Mouse (Mus musculus) v-Abl transformed pro-B cells (cell line): Measurements from ENCODE around the gene Map2k2.
"Not testable (repeated sequence)": the region's sequence is repeated elsewhere in the genome, so short reads cannot be mapped to it uniquely, and the experiment has no call there.

ENCODE experiments used
- in situ Hi-C, 2 experiments: fragments of 400-800 bp; cut with MboI; formaldehyde crosslinking; loops; one replicate each; pipeline ENCODE4 v1.15.1; 2025; ENCODE audit not compliant: unreplicated experiment in 2 of 2

Gene Map2k2

DNA sequence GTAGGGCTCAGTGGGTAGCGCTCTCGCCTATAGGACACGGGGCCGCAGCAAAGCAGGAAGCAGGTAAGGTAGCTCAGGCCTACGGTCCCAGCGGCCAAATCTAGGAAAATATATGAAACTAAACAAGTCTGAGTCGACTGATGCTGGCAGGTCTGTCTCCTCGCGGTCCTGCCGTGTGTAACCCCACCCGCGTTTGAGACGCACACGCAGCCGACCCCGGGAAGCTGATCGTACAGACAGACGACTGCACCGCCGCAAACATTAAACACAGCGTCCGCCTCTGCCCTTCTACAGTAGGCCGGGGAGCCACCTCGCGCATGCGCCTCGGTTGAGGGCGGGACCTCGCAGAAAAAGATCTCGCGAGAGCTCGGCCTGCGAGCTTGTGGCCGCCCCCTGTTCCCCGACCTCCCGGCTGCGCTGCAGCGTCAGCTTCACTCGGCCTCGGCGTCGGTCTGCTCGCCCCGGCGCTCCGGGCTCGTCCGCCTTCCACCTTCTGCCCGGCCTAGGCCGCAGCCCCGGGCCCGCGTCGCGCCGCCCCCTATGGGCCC lies at the start of gene Map2k2:
Gene Map2k2 (plus strand): TSS at position 351 of the 548 bp plus-strand sequence.
- in situ Hi-C loops: no loop called here

DNA sequence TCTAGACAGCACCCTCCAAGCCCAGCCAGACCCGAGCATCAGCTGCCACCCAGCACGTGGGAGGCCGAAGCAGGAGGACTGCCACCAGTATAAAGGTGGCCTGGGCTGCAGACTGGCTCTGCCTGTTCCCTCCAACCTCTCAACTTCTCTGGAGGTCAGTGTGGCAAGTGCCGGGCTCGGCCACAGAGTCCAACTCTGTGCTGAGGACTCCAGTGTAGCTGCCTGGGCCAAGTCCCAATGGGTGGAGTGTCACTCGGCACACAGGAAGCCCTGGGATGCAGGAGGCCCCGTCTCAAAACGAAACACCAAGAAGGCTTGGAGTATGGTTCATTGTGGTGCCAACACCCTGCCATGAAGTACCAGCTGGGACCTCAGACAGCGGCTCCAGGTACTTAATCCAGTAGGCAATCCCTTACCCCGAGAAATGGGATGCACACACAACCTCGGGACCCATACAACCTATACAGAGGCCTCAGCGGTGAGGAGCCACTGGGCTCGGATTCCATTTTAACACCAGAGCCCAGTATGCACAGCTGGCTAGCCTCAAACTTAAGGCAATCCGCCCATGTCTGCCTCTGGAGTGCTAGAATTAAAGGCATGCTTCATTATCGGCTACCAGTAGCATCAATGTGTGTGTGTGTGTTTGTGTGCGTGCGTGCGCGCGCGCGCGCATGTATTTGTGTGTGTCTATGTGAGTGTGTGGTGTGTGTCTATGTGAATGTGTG lies 48.1 kb upstream of the Map2k2 start:
- in situ Hi-C loops: no loop called here

DNA sequence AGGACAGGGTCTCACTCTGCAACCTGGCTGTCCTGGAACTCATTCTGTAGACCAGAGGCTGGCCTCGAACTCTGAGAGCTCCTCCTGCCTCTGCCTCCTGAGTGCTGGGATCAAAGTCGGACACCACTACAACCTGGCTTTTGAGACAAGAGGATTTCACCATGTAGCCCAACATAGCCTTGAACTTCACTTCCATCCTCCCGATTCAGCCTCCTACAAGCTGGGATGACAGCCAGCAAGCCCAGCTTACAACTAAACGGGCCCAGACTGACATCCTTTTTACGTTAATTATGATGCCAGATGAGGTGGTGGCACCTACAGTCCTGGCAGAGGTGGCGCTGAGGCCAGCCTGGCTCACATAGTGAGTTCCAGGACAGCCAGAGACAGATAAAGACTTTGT lies 46.8 kb upstream of the Map2k2 start:
- in situ Hi-C loops: no loop called here

DNA sequence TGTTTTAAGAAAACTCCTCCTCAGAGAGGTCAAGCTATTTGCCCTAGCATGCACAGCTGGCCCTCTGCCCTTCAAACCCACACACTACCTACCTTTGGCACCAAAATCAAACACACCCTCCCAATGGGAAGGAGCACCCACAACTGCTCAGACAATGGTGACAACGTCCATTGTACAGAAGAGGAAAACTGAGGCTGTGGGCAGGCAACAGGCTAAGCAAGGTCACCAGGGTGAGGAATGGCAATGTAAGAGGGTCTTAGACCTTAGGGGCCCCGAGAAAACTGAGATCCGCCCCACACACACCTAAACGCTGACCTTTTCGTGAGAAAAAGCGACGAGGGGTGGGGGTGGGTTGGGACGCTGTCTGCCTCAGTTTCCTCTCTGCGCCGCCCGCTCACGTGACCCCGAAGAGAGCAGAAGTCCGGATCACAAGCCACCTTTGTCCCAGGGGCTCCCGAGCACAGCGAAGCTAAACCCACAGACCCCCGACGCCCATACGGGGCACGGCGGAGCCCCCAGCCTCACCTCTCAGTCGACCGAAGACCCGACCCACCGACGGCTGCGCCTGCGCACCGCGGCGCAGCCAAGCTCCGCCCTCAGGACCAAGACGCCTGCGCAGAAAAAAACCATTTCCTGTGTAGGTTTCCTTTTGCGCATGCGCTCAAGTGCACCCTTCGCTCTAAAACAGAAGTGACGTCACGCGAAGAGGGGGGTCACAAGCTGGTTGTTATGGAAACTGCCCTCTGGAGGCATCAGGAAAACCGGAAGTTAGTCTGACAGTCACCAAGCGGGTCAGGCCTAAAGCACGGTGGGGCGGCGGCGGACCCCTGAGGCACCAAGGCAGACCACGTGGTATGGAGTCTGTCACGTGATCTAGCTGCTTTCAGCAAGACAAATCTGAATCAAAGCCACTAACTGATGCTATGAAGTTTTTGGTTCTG lies 45.8 kb upstream of the Map2k2 start, which contains the start of gene Sgta:
Gene Sgta (minus strand): TSS at position 579 of the 941 bp plus-strand sequence.
- in situ Hi-C loops: no loop called here

DNA sequence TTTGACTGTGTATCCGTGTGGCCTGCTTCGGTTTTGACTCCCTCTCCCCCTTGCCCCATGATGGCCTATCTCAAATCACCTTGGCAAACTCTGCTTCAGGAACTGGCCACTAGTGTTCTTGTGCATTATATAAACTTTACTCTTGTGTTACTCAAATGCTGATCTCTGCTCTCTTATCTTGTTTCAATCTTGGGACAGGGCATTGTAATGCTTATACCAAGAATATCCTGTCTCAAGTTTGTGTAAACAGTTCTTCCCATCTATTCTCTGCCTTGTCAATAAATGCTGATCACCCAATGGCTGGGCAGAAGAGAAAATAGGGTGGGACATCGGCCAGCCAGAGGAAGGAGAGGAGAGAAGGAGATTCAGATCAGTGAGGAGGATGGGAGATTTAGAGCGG lies 43.0 kb upstream of the Map2k2 start:
- in situ Hi-C loops: no loop called here

DNA sequence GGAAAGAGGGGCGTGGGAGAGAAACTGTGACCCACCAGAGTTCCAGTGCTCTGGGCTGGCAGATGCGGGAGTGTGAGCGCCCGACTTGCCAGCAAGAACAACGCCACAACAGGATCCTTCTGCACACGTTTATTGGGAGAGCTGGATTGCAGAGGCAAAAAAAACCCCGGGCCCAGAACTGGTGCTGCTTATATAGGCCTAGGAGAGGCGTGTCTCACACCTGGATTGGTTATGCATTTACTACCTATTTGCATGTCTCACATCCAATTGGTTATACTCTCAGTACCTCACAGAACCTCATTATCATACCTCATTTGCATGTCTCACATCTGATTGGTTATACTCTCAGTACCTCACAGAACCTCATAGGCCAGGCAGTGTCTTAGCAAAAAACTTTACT lies 41.2 kb upstream of the Map2k2 start:
- in situ Hi-C loops: not testable (repeated sequence)

- in situ Hi-C loops: no loop called here
Observed at GRCm38 (mm10) chr10:81068706-81069105, 37.0 kb upstream of the Map2k2 start.

DNA sequence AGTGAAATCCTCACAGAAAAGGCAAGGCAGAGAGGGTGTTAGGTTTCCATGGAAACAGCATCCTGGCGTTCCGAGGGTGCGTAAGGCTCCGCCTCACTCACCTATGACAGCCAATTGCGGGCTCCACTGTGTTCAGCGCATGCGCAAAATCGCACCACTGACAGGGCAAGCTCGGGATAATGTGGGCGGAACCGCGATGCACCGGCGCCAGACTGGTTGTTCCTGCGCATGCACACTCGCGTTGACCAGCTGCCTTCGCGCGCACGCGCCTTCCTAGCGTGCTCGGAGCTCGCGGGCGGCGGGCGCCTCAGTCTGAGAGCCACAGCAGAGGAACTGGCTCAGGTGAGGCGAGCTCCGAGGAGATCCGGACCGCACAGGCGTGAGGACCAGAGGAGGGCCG lies 35.9 kb upstream of the Map2k2 start, which contains the start of gene Thop1:
Gene Thop1 (plus strand): TSS at position 200 of the 400 bp plus-strand sequence.
- in situ Hi-C loops: no loop called here

- in situ Hi-C loops: no loop called here
Observed at GRCm38 (mm10) chr10:81072290-81072689, 33.4 kb upstream of the Map2k2 start.

GRCm38 (mm10) chr10:81073464-81073863 lies 32.3 kb upstream of the Map2k2 start:
- in situ Hi-C loops: no loop called here

DNA sequence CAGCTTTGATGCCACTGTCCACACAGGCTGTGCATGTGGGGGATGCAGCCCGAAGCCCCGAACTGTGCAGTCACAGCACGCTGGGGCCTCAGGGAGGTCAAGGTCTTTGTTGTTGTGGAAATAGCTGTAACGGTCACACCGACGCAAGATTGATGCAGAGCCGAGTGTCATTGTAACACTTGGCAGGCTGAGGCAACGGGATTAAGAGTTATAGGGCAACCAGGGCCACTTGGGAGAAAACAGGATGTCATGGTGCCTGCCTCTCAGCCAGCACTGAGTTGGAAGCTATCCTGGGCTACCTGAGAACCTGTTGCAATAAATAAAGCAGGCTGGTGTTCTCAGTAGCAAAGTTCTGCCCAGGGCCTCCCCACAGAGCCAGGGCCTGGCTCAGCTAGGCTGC lies 30.0 kb upstream of the Map2k2 start:
- in situ Hi-C loops: no loop called here

DNA sequence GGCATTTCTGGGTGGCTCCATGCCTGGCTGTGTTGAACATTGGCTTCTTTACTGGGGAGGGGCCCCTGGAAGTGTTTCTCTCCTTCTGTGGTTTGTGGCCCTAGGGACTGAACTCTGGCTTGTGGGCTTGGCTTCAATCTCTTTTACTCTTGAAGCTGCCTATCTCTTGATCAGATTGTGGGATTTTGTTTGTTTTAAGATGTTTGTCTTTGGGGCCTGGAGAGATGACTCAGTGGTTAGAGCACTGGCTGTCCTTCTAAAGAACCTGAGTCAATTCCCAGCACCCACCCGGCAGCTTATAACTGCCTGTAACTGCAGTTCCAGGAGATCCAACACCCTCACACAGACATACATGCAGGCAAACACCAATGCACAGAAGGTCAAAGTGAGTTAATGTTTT lies 29.4 kb upstream of the Map2k2 start:
- in situ Hi-C loops: no loop called here

DNA sequence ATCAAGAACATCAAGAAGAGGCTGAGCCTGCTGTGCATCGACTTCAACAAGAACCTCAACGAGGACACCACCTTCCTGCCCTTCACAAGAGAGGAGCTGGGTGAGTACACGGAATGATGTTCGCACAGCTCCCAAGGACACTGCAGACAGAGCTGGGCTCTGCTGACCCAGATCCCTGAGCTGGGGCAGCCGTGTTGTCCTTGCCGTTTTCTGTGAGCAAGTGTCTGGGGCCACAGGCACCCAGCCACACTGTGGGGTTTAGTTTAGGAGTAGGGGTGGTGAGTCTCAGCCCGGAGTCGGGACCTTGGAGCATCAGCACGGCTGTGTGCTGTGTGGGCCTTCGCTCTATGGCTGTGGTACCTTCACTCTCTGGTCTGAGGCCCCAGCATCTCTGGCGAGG lies 27.8 kb upstream of the Map2k2 start:
- in situ Hi-C loops: no loop called here

DNA sequence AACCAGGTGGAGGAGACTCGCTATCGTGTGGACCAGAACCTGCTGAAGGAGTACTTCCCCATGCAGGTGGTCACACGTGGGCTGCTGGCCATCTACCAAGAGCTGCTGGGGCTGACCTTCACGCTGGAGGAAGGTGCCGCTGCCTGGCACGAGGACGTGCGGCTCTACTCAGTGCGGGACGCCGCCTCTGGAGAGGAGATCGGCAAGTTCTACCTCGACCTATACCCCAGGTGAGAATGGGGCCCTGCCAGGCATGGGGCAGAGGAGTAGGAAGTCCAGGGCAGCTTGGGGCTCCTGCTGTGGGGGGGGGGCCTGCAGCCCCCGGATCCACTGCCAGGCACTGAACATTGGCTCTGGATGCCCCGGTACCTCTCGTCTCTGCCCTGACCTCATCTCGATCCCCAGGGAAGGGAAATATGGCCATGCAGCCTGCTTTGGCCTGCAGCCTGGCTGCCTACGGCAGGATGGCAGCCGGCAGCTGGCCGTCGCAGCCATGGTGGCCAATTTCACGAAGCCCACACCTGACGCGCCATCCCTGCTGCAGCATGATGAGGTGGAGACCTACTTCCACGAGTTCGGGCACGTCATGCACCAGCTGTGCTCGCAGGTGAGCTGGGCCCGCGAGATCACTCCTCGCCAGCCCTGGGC lies 25.6 kb upstream of the Map2k2 start:
- in situ Hi-C loops: loop anchor here (5.0 kb wide), 2 partner anchors 78 to 83 kb away; no protein-coding TSS in a partner anchor

DNA sequence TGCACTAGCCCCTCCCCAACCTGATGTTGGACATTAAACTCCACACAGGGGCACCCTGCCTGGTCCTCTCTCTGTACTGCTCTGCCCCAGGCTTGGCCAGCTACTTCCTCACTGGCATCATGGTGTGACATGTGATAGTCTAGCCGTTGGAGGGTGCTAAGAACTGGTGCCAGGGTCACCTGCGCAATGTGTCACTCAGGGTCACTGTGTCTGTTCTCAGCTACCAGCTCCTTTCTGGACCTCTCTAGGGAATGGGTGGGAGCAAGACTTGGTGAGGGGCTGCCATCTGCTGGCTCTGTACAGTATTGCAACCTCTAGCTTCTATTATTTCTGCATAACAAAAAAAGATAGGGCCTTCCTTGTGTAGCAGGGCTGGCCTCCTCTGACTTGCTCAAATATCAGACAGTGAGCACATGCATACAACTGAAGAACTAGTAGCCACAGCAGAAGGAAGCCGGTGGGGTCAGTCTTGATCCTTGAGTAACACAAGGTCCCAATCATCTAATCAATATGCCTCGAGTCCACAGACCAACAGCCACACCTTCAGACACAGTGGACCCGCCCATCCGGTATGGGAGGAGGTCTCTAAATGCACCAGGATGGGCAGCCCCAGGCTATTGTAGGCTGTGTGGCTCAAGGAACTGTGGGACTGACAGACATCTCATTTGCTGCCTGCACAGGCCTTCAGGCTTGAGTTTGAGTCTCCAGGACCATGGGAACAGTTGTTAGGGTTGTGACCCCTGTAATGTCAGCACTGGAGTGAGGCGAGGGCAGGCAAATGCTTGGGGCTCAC lies 23.4 kb upstream of the Map2k2 start:
- in situ Hi-C loops: loop anchor here (5.0 kb wide), 2 partner anchors 80 to 85 kb away; no protein-coding TSS in a partner anchor

DNA sequence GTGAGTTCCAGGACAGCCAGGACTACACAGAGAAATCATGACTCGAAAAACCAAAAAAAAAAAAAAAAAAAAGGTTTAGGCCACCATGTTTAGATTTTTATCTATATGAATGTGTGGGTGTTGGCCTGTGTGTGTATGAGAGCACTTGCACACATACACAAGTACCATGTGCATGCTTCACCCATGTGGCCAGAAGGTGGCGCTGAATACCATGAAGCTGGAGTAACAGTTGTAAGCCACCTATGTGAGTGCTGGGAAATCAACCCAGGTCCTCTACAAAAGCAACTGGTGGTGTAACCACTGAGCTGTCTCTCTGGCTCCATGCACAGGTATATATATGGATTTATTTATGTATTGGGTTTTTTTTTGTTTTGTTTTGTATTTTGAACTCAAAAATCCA lies 18.7 kb upstream of the Map2k2 start:
- in situ Hi-C loops: loop anchor here in 1 of 2 experiments (5.0 kb wide), 2 partner anchors 35 to 85 kb away; no protein-coding TSS in a partner anchor

DNA sequence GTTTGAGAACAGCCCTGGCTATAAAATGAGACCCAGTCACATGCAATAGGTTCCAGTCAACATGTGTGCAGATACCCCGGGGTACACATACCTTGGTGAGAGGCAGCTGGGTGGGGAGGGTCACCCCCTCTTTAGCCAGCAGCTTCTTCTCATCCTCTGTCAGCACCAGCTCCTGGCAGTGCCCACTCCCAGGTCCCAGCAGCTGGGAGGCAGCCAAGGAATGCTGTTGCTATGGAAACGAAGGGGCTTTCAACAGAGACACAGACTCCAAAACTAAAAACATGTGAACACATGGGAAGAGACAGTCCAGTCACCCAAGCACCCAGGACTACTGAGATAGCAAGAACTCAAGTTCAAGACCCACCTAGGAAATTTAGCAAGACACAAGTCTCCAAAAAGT lies 16.5 kb upstream of the Map2k2 start:
- in situ Hi-C loops: loop anchor here in 1 of 2 experiments (5.0 kb wide), 2 partner anchors 37 to 83 kb away; no protein-coding TSS in a partner anchor

DNA sequence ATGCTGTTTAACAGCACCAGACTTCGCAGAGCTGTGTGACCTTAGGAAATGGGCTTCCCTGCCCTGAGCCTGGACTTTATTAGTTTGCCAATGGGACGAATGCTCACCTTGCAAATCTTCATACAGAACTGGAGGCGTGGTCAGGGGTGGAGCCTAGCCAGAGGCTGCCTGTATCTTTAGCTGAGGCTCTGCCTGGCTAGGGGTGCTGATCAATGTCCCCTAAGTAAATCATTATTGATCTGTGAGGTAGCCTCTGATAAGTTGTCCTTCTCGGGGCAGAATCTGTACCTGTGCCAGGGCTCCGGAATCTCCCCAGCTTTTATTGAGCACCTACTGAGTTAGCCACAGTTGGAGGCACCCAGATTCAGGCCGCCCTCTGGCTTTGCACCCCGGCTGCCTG lies 15.1 kb upstream of the Map2k2 start:
- in situ Hi-C loops: loop anchor here (5.0 kb wide), 3 partner anchors 37 to 82 kb away; no protein-coding TSS in a partner anchor

DNA sequence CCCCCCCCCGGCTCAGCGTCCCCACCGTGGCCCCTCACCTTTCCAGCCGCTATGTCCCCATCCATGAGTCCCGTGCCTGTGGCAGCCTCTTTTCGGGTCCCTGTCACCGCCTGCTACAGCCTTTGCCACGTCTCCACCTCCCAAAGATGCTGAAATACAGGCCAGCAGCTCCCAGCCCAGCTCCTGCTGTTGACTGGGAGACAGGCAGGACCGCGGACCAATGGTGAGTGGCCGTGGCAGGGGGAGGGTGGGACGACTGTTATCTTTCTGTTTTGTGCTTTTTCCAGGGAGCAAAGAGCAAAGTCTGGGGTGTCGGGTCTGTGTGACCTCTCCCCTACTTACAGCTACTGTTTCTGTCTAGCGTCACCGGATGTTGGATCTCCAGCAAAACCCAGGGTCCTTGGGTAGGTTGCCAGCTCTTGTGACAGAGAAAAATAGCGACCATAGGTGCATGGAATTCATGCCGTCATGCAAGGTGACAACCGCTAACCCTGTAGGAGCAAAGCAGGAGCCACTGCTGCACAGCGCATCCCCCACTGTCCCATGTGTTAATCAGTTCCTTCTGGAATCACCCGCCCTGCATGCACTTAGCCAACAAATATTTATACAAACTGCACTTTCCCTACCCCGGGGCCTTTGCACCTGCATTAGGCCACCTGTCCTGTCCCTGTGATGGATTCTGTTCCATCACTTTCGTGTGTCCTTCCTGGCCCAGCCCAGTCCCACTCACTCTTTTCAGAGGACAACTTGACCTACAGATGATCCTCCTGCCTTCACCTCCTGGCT lies 13.1 kb upstream of the Map2k2 start:
- in situ Hi-C loops: loop anchor here (5.0 kb wide), 3 partner anchors 35 to 80 kb away; no protein-coding TSS in a partner anchor
